Mouse (Mus musculus): ENCODE data around the gene Tmem233.

Tmem233 gene

DNA sequence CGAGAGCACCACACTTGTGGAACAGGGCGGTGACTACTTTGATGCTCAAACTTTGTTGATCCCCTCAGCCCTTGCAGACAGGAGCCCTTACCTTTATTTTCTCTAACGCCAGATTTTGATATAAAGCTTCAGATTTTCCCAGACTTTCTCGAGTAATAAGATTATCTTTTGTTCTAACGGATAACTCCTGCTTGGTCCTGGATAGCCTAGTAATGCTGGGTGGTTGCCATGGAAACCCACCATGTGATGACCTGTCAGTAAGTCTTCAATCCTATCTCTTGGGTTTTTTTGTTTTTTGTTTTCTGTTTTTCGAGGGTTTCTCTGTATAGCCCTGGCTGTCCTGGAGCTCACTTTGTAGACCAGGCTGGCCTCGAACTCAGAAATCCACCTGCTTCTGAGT, 40.8 kb downstream of the Tmem233 start:
- CTCF ChIA-PET: interaction anchor here in 1 of 4 experiments (0.7 kb wide), 1 partner anchor 1528 kb away, joined by 3 read pairs; no protein-coding TSS in a partner anchor
- POLR2A ChIA-PET: interaction anchor here in 1 of 4 experiments (1.1 kb wide), 1 partner anchor 11 kb away, joined by 4 read pairs; no protein-coding TSS in a partner anchor

DNA sequence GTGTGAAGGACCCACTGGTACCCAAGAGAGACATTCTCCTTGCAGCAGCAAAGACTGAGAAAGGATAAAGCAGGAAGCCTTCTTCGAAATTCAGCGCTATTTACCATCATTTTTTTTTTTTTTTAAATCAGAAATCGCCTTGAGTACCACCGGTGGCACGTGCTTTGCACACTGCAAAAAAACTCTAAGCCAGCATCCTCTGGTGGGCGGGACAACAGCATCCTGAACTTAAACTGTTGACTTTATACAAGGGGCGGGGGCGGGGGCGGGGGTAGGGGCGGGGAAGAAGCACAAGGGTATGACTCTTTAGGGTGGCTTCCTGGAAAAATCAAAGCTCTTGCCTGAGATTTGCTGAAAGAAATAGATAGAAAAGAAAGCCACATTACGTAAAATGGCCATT, 43.3 kb downstream of the Tmem233 start:
- POLR2A ChIA-PET: interaction anchor here in 2 of 4 experiments (0.7 to 2.4 kb wide), 6 partner anchors 8 to 258 kb away, joined by 3 to 10 read pairs (median 4); partner anchors contain the start of gene Prkab1 (in 1 of the 2)
- CTCF ChIA-PET: interaction anchor here in 2 of 4 experiments (1.0 to 1.7 kb wide), 2 partner anchors 8 kb away, joined by 3 to 5 read pairs; no protein-coding TSS in a partner anchor

DNA sequence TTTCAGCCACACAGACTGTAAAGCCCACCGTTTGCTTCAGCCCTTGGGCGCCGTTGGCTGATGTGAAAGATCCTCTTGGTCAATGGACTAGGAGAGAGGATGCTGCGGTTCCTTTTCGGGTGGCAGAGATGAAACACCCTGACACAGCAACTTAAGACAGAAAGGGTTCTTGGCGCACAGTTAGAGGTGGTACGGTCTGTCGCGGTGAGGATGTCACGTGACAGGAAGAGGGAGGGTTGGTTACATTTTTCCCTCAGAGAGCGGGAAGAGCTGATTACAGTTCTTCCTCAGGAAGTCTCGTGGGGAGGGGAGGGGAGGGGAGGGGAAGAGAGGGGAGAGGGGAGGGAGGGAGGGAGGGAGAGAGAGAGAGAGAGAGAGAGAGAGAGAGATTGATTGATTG, 45.3 kb downstream of the Tmem233 start:
- ChIA-PET CTCF (no interaction called here), POLR2A (interaction anchor here in 3 of 4 experiments (0.7 to 1.5 kb wide), 5 partner anchors 14 to 300 kb away, joined by 3 read pairs; partner anchors contain the start of gene Prkab1 (in 1 of the 3))

DNA sequence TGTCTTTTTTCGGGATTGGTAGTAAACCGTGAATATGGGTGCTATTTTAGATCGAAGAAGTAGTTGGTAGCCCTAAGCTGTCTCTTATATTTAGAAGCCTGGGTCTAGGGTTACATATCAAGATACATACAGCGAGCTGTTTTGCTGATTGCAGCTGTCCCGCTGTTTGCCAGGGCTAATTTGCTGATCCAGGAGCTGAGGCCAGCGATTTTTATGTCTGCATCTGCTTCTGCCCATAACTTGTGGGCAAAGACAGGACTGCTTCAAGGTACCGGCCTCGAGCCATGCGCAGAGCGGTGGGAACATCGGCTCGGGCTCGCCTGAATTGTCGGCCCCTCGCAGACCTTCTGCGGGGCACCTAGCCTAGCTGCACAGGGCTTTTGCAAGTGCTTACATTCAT, 46.6 kb downstream of the Tmem233 start:
- CTCF ChIA-PET: interaction anchor here in 2 of 4 experiments (0.6 to 0.8 kb wide), 4 partner anchors 70 to 453 kb away, joined by 4 to 7 read pairs (median 4); no protein-coding TSS in a partner anchor
- POLR2A ChIA-PET: interaction anchor here in 3 of 4 experiments (0.5 to 1.5 kb wide), 5 partner anchors 11 to 18 kb away, joined by 3 to 6 read pairs (median 3); no protein-coding TSS in a partner anchor

DNA sequence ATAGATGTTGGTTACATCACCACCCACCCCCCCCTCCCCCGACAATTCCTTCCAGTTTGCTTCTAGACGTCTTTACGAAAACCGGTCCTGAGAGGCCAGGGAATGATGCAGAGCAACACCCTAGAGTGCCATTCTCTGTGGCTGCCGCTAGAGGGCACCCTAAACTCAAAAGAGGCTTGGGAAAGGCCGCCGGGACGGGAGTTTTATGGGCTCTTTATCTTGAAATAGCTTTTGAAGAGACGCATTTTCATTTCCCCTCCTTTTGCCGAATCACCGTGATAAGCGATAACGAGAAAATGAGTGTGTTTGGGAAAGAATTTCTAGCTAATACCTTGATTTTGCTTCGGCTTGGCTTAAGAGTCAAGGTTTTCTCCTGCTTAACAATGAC, 51.9 kb downstream of the Tmem233 start:
- POLR2A ChIA-PET: interaction anchor here in 1 of 4 experiments (0.7 to 2.8 kb wide), 7 partner anchors 8 to 82 kb away, joined by 3 to 10 read pairs (median 4); no protein-coding TSS in a partner anchor
- CTCF ChIA-PET: interaction anchor here (0.5 to 1.8 kb wide), 35 partner anchors 9 to 1947 kb away, joined by 3 to 22 read pairs (median 4); partner anchors contain the start of gene Tmem233 (in 1 of the 4)

DNA sequence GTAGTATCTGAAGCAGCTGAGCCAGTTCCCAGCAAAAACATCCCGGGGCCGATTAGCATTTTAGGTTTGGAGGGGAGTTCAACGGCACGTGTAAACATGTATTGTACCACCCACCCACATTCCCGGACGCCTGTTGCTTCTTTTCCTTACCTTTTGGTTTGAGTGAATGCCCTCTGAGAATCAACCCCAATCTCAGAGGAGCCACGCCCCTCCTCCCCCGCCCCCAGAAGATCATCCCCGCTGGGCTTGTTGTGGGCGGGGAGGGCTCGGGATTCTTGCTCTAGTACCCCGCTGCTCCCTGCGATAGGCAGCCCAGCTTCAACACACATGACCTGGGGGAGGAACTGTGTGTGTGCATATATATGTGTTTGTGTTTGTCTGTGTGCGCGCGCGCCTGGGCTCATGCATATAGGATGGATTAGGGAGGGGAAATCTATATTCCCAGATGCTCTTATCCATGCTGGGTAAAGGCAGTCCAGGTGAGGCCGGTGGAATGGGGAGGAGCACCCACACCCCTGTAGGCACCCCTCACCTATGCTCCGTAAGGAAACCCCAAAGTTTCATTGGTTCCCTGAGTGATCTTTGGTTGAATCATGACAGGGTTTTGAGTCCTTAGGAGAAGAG, 52.4 kb downstream of the Tmem233 start:
- POLR2A ChIA-PET: interaction anchor here in 2 of 4 experiments (0.7 to 2.8 kb wide), 12 partner anchors 8 to 378 kb away, joined by 3 to 10 read pairs (median 4); no protein-coding TSS in a partner anchor
- CTCF ChIA-PET: interaction anchor here (0.5 to 1.8 kb wide), 22 partner anchors 9 to 1311 kb away, joined by 3 to 22 read pairs (median 4); no protein-coding TSS in a partner anchor

DNA sequence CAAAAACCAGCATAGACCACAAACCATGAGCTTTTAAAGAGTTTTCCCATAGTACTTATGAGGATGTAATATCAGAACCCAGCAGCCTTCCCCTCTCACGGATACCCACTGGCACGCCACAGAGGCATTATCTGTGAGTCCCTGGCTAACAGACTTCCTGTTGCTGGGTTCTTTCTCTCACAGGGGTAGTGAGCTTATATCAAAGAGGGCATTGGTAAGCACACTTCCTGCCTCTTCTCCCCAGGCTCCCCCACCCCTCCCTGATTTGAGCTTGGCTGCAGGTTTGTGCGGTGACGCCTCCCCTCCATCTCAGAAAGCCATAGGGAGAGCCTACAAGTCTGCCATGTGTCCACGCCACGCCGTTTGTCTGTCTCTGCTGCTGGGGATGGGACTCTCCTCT, 54.0 kb downstream of the Tmem233 start:
- ChIA-PET CTCF (interaction anchor here in 2 of 4 experiments (0.5 to 1.1 kb wide), 3 partner anchors 8 to 293 kb away, joined by 4 read pairs; no protein-coding TSS in a partner anchor), POLR2A (interaction anchor here in 3 of 4 experiments (0.6 to 2.3 kb wide), 5 partner anchors 16 to 1460 kb away, joined by 4 to 7 read pairs (median 5); no protein-coding TSS in a partner anchor)

DNA sequence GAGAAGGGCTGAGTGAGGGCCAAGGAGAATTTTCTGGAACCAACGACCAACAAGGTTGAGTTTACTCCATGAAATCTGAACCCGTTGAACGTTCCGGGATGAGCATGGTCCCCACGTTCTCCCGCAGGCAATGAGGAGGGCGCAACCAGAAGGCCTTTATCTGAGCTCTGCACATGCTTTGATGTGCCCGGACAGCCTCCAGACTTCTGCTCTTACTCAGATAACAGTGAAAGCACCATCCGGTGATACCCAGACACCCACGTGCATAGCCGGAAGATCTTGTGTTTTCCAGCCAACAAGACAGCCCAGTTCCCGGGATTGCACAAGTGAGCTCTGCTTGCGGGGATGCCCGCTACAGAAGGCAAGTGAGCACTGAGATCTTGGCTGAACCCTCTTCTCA, 56.5 kb downstream of the Tmem233 start:
- CTCF ChIA-PET: interaction anchor here in 2 of 4 experiments (0.6 to 1.3 kb wide), 4 partner anchors 48 to 294 kb away, joined by 3 to 5 read pairs (median 3); no protein-coding TSS in a partner anchor
- POLR2A ChIA-PET: interaction anchor here in 3 of 4 experiments (0.7 to 1.5 kb wide), 7 partner anchors 10 to 294 kb away, joined by 3 to 6 read pairs (median 3); no protein-coding TSS in a partner anchor

DNA sequence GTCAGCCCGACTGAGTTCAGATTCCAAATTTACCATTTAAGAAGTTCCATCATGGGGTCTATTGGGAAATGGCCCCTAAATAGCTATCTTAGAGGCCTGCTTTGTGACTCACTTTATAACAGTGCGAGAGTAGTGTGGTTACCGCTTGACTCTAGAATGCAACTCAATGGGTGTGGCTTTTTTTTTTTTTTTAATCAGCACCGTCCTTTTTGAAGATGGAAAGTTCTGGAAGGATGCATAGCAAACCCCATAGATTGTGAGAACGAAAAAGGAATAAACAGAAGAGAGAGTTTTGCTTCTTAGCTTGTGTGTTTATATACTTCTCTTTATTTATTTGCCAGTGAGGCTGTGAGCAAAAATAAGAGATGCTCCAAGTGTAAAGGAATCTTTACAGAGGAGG, 56.9 kb downstream of the Tmem233 start:
- CTCF ChIA-PET: interaction anchor here in 1 of 4 experiments (0.6 to 1.3 kb wide), 3 partner anchors 47 to 436 kb away, joined by 3 to 4 read pairs (median 3); no protein-coding TSS in a partner anchor
- POLR2A ChIA-PET: interaction anchor here in 3 of 4 experiments (0.7 to 1.5 kb wide), 5 partner anchors 10 to 294 kb away, joined by 3 to 4 read pairs (median 3); no protein-coding TSS in a partner anchor

DNA sequence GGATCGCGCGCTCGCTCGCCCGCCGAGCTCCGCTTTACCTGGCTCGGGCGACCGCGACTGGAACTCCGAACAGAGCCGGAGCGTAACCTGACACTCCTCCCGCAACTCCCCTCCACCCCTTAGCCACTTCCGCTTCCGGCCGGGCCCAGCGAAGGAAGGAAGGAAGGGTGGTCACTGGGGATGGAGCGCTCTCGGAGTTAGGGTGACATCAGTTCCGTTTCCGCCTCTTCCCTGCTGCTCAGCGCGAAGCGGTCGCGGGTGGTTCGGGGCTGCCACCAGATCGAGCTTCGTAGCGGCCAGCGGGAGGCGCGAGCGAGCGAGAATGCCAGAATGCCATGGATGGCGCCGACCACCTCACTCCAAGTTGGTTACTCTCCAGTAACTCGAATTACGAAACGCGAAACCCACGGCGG, 58.7 kb downstream of the Tmem233 start, which contains the start of gene Prkab1:
TSS of gene Prkab1 (minus strand) at position 182 of the 413 bp plus-strand sequence.
- ChIA-PET CTCF (interaction anchor here (0.6 to 2.6 kb wide), 15 partner anchors 9 to 873 kb away, joined by 3 to 20 read pairs (median 4); partner anchors contain the start of gene Cit (in 1 of the 4)), POLR2A (interaction anchor here (0.6 to 3.9 kb wide), 31 partner anchors 9 to 535 kb away, joined by 3 to 35 read pairs (median 4); partner anchors contain the start of genes Hspb8 (in 1 of the 4) and Rab35 (in 1 of the 4))

DNA sequence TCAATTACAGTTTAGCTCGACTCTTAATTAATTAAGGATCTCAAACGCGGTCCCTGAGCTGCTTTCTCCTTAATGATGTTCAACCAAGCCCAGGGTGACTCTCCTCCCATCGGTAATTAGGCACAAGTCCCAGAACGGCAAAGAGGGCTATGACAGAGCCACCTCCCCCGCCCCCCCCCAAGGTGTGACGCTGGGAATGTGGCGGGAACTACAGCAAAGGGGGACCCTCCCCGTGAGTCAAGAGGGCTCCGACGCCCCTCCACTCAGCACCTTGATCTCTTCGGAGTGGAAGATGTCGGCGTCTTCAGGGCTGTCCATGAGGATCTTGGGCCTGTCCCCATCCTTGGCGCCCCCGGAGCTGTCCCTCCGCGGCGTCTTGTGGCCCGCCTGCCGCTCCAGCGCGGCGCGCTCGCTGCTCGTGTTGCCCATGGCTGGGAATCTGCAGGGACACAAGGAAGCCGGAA, 59.2 kb downstream of the Tmem233 start:
- ChIA-PET POLR2A (interaction anchor here (0.6 to 3.9 kb wide), 37 partner anchors 8 to 534 kb away, joined by 3 to 35 read pairs (median 4); partner anchors contain the start of gene Hspb8 (in 1 of the 4)), CTCF (interaction anchor here (0.6 to 2.6 kb wide), 16 partner anchors 10 to 1355 kb away, joined by 3 to 20 read pairs (median 4); partner anchors contain the start of gene Cit (in 1 of the 4))

DNA sequence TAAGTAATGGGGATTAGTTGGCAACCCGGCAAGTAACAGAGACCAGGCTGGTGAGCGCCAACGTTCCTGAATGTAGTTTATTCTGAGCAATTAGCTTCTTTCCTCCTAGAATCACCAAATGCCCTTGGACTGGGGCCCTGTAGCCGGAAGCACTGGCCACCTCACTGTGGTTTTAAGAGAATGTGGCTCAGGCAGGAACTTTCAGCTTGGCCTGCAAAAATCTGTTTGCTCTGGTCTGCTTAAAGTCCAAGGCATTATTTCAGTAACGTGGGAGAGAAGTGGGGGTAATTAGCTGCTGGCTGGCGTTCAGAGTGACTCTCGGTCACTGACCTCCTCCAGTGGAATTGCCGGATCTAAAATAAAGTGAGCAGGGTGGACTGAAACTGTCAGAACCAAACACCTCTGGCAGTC, 59.8 kb downstream of the Tmem233 start:
- POLR2A ChIA-PET: interaction anchor here (0.6 to 3.9 kb wide), 28 partner anchors 8 to 534 kb away, joined by 3 to 35 read pairs (median 4); partner anchors contain the start of gene Hspb8 (in 1 of the 4)
- CTCF ChIA-PET: interaction anchor here in 3 of 4 experiments (0.6 to 2.6 kb wide), 7 partner anchors 17 to 1355 kb away, joined by 3 to 20 read pairs (median 5); partner anchors contain the start of gene Cit (in 1 of the 3)

DNA sequence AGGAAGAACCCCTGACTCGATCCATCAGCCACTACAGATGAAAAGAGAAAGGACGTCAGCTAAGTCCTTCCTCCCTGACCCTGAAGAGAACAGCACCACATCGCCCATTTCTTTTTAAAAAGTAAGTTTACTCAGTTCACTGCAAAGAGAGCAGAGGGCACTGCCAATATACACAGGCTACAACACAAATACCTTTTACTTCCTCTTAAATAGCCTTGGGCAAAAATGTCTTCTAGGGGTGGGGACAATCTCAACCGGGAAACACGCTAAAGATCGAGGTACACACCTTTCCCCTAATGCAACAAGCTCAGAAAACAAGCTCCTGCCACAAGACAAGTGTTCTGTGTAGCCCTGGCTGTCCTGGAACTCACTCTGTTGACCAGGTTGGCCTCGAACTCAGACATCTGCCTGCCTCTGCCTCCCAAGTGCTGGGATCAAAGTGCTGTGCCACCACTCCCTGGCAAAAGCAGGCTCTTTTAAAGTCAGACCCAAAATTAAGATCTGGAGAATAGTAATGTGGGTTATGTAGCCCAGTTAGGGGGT, 60.3 kb downstream of the Tmem233 start:
- ChIA-PET POLR2A (interaction anchor here in 3 of 4 experiments (0.6 to 3.9 kb wide), 22 partner anchors 9 to 400 kb away, joined by 3 to 35 read pairs (median 4); partner anchors contain the start of gene Hspb8 (in 1 of the 3)), CTCF (interaction anchor here in 2 of 4 experiments (0.7 to 2.6 kb wide), 4 partner anchors 16 to 1318 kb away, joined by 3 to 20 read pairs (median 4); no protein-coding TSS in a partner anchor)

DNA sequence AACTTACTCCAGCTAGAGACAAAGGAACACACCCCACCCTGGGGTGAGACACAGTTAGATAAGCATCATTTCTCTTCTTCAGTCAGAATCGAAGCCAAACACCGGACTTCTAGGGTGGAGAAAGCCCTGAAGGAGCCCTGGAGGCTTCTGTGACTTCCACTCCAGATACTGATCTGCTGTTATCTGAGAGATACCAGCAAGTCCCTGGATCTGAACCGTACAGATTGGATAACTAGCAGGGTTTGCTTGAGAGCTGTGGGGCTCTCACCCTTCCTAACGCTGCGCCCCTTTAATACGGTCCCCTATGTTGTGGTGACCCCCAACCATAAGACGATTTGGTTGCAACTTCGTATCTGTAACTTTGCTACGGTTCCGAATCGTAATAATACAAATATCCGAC, 60.9 kb downstream of the Tmem233 start:
- POLR2A ChIA-PET: interaction anchor here in 2 of 4 experiments (0.5 to 3.9 kb wide), 11 partner anchors 9 to 181 kb away, joined by 3 to 35 read pairs (median 5); no protein-coding TSS in a partner anchor
- CTCF ChIA-PET: interaction anchor here in 2 of 4 experiments (0.5 to 1.0 kb wide), 3 partner anchors 169 to 390 kb away, joined by 3 to 4 read pairs (median 4); no protein-coding TSS in a partner anchor

DNA sequence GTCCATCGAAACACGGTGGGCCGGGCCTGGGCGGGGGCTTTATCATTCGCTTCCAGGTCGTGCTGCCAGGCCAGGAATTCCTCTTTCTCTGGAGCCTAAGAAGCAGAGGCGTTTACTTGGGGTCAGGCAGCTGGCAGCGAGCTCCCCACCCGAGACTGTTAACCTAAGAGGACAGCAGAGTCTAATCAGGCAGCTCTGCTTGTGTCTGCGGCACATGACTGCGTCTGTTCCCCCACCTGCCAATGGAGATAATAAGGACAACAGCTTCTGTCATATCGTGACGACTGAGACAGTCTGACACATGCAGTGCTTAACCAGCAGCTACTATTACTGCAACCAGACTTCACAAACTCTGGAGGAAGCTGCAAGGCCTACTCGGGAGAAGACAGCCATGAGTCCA, 61.5 kb downstream of the Tmem233 start:
- CTCF ChIA-PET: interaction anchor here in 2 of 4 experiments (0.5 to 1.0 kb wide), 5 partner anchors 10 to 391 kb away, joined by 3 to 7 read pairs (median 4); no protein-coding TSS in a partner anchor
- POLR2A ChIA-PET: interaction anchor here in 2 of 4 experiments (0.5 to 3.9 kb wide), 8 partner anchors 9 to 180 kb away, joined by 3 to 35 read pairs (median 5); no protein-coding TSS in a partner anchor

DNA sequence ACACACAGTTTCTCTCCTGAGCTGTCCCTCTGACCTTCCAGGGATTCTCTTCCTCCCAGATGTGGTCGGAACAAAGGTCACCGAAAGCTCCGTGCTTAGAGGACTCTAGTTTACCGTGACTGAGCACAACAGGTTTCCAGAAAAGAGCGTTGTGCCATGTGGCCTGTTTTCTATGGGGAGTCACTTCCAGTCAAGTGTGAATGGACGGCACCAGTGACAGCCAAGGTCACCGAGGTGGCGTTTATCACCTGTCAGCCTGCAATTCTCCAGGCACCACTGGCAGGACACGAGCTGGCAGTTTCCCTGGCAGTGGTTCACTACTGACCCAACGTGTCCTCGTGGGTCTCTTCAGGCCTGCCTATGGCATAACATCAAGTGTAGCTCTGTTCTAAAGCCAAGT, 63.7 kb downstream of the Tmem233 start:
- POLR2A ChIA-PET: interaction anchor here in 3 of 4 experiments (0.8 to 3.1 kb wide), 5 partner anchors 11 to 196 kb away, joined by 3 to 13 read pairs (median 8); no protein-coding TSS in a partner anchor

DNA sequence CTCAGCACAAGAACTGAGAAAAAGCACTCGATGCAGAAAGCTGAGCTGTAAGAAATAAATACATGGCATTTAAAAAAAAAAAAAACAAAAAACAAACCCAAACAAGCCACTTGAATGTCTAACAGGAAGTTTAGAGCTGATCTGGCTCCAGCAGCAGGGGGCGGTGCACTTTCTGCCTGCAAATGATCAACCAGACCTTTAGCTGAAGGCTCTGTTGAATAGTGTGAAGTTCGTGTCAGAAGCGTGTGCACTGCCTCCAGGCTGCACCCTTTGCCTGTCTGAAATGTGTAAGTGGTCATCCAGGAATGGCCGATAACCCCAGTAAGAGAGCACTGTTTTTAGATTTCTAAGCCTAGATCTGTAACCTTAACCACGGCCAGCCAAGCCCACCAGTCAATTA, 64.3 kb downstream of the Tmem233 start:
- ChIA-PET POLR2A (interaction anchor here in 3 of 4 experiments (0.6 to 3.1 kb wide), 5 partner anchors 10 to 47 kb away, joined by 3 to 13 read pairs (median 8); no protein-coding TSS in a partner anchor), CTCF (interaction anchor here (0.6 to 3.9 kb wide), 11 partner anchors 11 to 171 kb away, joined by 3 to 41 read pairs (median 3); no protein-coding TSS in a partner anchor)

More for the DNA sequence above, 63.7 kb downstream of the Tmem233 start:
- CTCF ChIA-PET: interaction anchor here (0.6 to 3.9 kb wide), 8 partner anchors 12 to 155 kb away, joined by 3 to 41 read pairs (median 3); no protein-coding TSS in a partner anchor
